Mouse (Mus musculus) CH12.LX (cell line): ENCODE data around the gene Il2ra. TPM values are rescaled to one million over a fixed set of nuclear protein-coding genes. Genes with fewer than 3 reads are reported as not detected.

Source experiments
- DNase-seq: peaks from one replicate; pipeline ENCODE4 v3.0.0-alpha.2; 2013; ENCODE audit errors: extremely low read depth
- H3K27ac ChIP-seq: 2 replicates; pipeline ENCODE4 v1.5.1; 2012; ENCODE audit warnings: low read depth, mild to moderate bottlenecking, control low read depth, moderate library complexity; ENCODE audit not compliant: insufficient read depth
- H3K27me3 ChIP-seq: replicated peaks from 2 replicates; pipeline ENCODE3; 2012; ENCODE audit warnings: inconsistent platforms
- H3K36me3 ChIP-seq, 2 experiments: replicated peaks in 1 of 2; 2 replicates each; pipeline versions ENCODE3 to v1.6.1; 2012; ENCODE audit warnings: inconsistent platforms in 1 of 2, low read length in 1 of 2, mild to moderate bottlenecking in 1 of 2, mixed read lengths in 1 of 2, moderate library complexity in 1 of 2; ENCODE audit not compliant: control insufficient read depth in 1 of 2, insufficient read depth in 1 of 2
- H3K4me1 ChIP-seq, 2 experiments: 2 replicates each; pipeline ENCODE4 v1.6.1; 2012; ENCODE audit warnings: inconsistent platforms in 1 of 2, moderate library complexity in 1 of 2; ENCODE audit not compliant: insufficient read depth in 2 of 2, control insufficient read depth in 1 of 2
- H3K4me2 ChIP-seq: 2 replicates; pipeline ENCODE4 v1.6.1; 2012; ENCODE audit warnings: low read depth, mild to moderate bottlenecking, control low read depth; ENCODE audit not compliant: poor library complexity, insufficient read depth, severe bottlenecking
- H3K4me3 ChIP-seq, 3 experiments: fragments of 150-350 bp in 1 of 3; sonication (generic) in 1 of 3; replicated peaks in 1 of 3; 2 replicates each; pipeline versions ENCODE3 to v1.5.1; 2011 to 2012; ENCODE audit warnings: low read depth in 2 of 3, low read length in 2 of 3, mild to moderate bottlenecking in 2 of 3, moderate library complexity in 2 of 3, control low read depth in 1 of 3, improper control_type of control experiment in 1 of 3, inconsistent platforms in 1 of 3, mixed read lengths in 1 of 3; ENCODE audit not compliant: poor library complexity in 1 of 3
- H3K79me2 ChIP-seq: replicated peaks from 2 replicates; pipeline ENCODE4 v1.6.1; 2012; ENCODE audit warnings: mild to moderate bottlenecking, moderate library complexity; ENCODE audit not compliant: control insufficient read depth, poor library complexity, insufficient read depth, severe bottlenecking; ENCODE audit errors: extremely low read depth
- H3K9ac ChIP-seq: 2 replicates; pipeline ENCODE4 v1.6.1; 2012; ENCODE audit warnings: low read depth, mild to moderate bottlenecking, control low read depth, moderate library complexity; ENCODE audit not compliant: insufficient read depth
- H3K9me3 ChIP-seq: replicated peaks from 2 replicates; pipeline ENCODE3; 2012; ENCODE audit warnings: low read length, inconsistent platforms, mixed read lengths
- BHLHE40 ChIP-seq: IDR thresholded peaks from 2 replicates; pipeline ENCODE4 v1.6.1; 2011; ENCODE audit warnings: mild to moderate bottlenecking, low read depth, low read length, improper control_type of control experiment
- CHD2 ChIP-seq: IDR thresholded peaks from 2 replicates; pipeline ENCODE4 v1.6.1; 2011; ENCODE audit warnings: low read length, improper control_type of control experiment
- CTCF ChIP-seq, 2 experiments: IDR thresholded peaks in 1 of 2; conservative IDR thresholded peaks in 1 of 2; 2 replicates each; pipeline ENCODE4 v1.5.1; 2011 to 2012; ENCODE audit warnings: low read depth in 2 of 2, low read length in 2 of 2, improper control_type of control experiment in 1 of 2, inconsistent platforms in 1 of 2, mild to moderate bottlenecking in 1 of 2, moderate library complexity in 1 of 2
- E2F4 ChIP-seq: IDR thresholded peaks from 2 replicates; pipeline ENCODE4 v1.6.1; 2011; ENCODE audit warnings: low read depth, low read length, improper control_type of control experiment; ENCODE audit not compliant: insufficient replicate concordance
- ELF1 ChIP-seq: IDR thresholded peaks from 2 replicates; pipeline ENCODE4 v1.6.1; 2014; ENCODE audit warnings: low read depth, mild to moderate bottlenecking, inconsistent platforms, low read length, improper control_type of control experiment
- EP300 ChIP-seq: IDR thresholded peaks from 2 replicates; pipeline ENCODE4 v1.6.1; 2011; ENCODE audit warnings: low read length, improper control_type of control experiment
- ETS1 ChIP-seq: conservative IDR thresholded peaks from 2 replicates; pipeline ENCODE4 v1.6.1; 2012; ENCODE audit warnings: low read depth, mild to moderate bottlenecking, inconsistent platforms, low read length, improper control_type of control experiment, moderate library complexity
- GABPA ChIP-seq: IDR thresholded peaks from 2 replicates; pipeline ENCODE4 v1.6.1; 2012; ENCODE audit warnings: low read depth, low read length, improper control_type of control experiment, inconsistent platforms; ENCODE audit not compliant: insufficient replicate concordance
- HCFC1 ChIP-seq: IDR thresholded peaks from 2 replicates; pipeline ENCODE4 v1.6.1; 2012; ENCODE audit warnings: low read depth, mild to moderate bottlenecking, inconsistent platforms, low read length, improper control_type of control experiment
- JUN ChIP-seq: IDR thresholded peaks from 2 replicates; pipeline ENCODE4 v1.6.1; 2011; ENCODE audit warnings: low read depth, mild to moderate bottlenecking, low read length, improper control_type of control experiment, moderate library complexity; ENCODE audit not compliant: insufficient read depth
- JUND ChIP-seq: conservative IDR thresholded peaks from 2 replicates; pipeline ENCODE4 v1.6.1; 2011; ENCODE audit warnings: low read depth, low read length, improper control_type of control experiment
- KAT2A ChIP-seq: IDR thresholded peaks from 2 replicates; pipeline ENCODE4 v1.6.1; 2012; ENCODE audit warnings: low read length, improper control_type of control experiment, inconsistent platforms; ENCODE audit not compliant: insufficient replicate concordance
- MAFK ChIP-seq: IDR thresholded peaks from 2 replicates; pipeline ENCODE4 v1.6.1; 2011; ENCODE audit warnings: low read length, improper control_type of control experiment; ENCODE audit not compliant: insufficient replicate concordance
- MAX ChIP-seq: IDR thresholded peaks from 2 replicates; pipeline ENCODE4 v1.6.1; 2011; ENCODE audit warnings: low read length, improper control_type of control experiment
- MAZ ChIP-seq: IDR thresholded peaks from 2 replicates; pipeline ENCODE4 v1.6.1; 2012; ENCODE audit warnings: low read depth, mild to moderate bottlenecking, inconsistent platforms, low read length, improper control_type of control experiment, moderate library complexity
- MEF2A ChIP-seq: IDR thresholded peaks from 2 replicates; pipeline ENCODE4 v1.6.1; 2014; ENCODE audit warnings: low read depth, mild to moderate bottlenecking, inconsistent platforms, low read length, improper control_type of control experiment, borderline replicate concordance
- MYC ChIP-seq: IDR thresholded peaks from 2 replicates; pipeline ENCODE4 v1.6.1; 2011; ENCODE audit warnings: low read depth, mild to moderate bottlenecking, improper control_type of control experiment, low read length
- NRF1 ChIP-seq: IDR thresholded peaks from 2 replicates; pipeline ENCODE4 v1.6.1; 2014; ENCODE audit warnings: low read depth, mild to moderate bottlenecking, inconsistent platforms, low read length, improper control_type of control experiment, moderate library complexity
- POLR2AphosphoS2 ChIP-seq: IDR thresholded peaks from 2 replicates; pipeline ENCODE4 v1.6.1; 2011; ENCODE audit warnings: low read depth, low read length, improper control_type of control experiment
- RAD21 ChIP-seq: IDR thresholded peaks from 2 replicates; pipeline ENCODE4 v1.6.1; 2011; ENCODE audit warnings: low read depth, mild to moderate bottlenecking, low read length, improper control_type of control experiment, moderate library complexity
- RCOR1 ChIP-seq: conservative IDR thresholded peaks from 2 replicates; pipeline ENCODE4 v1.6.1; 2012; ENCODE audit warnings: low read depth, mild to moderate bottlenecking, inconsistent platforms, low read length, improper control_type of control experiment
- SIN3A ChIP-seq: IDR thresholded peaks from 2 replicates; pipeline ENCODE4 v1.6.1; 2012; ENCODE audit warnings: low read length, improper control_type of control experiment, inconsistent platforms
- SMC3 ChIP-seq: IDR thresholded peaks from 2 replicates; pipeline ENCODE4 v1.6.1; 2011; ENCODE audit warnings: low read depth, low read length, improper control_type of control experiment
- TBP ChIP-seq: conservative IDR thresholded peaks from 2 replicates; pipeline ENCODE4 v1.6.1; 2011; ENCODE audit warnings: low read depth, low read length, improper control_type of control experiment
- TCF12 ChIP-seq: IDR thresholded peaks from 2 replicates; pipeline ENCODE4 v1.6.1; 2014; ENCODE audit warnings: low read depth, mild to moderate bottlenecking, inconsistent platforms, low read length, improper control_type of control experiment
- USF1 ChIP-seq: IDR thresholded peaks from 2 replicates; pipeline ENCODE4 v1.6.1; 2014; ENCODE audit warnings: low read depth, mild to moderate bottlenecking, inconsistent platforms, low read length, improper control_type of control experiment
- USF2 ChIP-seq: conservative IDR thresholded peaks from 2 replicates; pipeline ENCODE4 v1.6.1; 2011; ENCODE audit warnings: low read depth, low read length, improper control_type of control experiment
- ZKSCAN1 ChIP-seq: IDR thresholded peaks from 2 replicates; pipeline ENCODE4 v1.6.1; 2012; ENCODE audit warnings: low read depth, inconsistent platforms, low read length, improper control_type of control experiment, borderline replicate concordance
- ZNF384 ChIP-seq: IDR thresholded peaks from 2 replicates; pipeline ENCODE4 v1.6.1; 2012; ENCODE audit warnings: low read depth, low read length, improper control_type of control experiment, inconsistent platforms
- dilution Hi-C: fragments of 300-500 bp; cut with MboI; formaldehyde crosslinking; loops from 2 replicates; pipeline ENCODE4 v1.14.3; 2020; ENCODE audit warnings: low sequenced_read_pairs; ENCODE audit not compliant: extremely low pct_unique_long_range_greater_than_20kb, extremely low pct_ligation_motif_present
- in situ Hi-C: fragments of 300-500 bp; cut with MboI; formaldehyde crosslinking; loops from 3 replicates; pipeline ENCODE4 v1.14.3; 2019; ENCODE audit warnings: low sequenced_read_pairs, low pct_ligation_motif_present, low pct_unique_long_range_greater_than_20kb, mixed read lengths
- polyA plus RNA-seq: library from polyadenylated mRNA; unstranded; fragments of >175 nt; gene quantifications from 2 replicates; pipeline ENCODE4 v1.2.1, GENCODE M21; 2012; ENCODE audit warnings: low read depth; ENCODE audit not compliant: insufficient read length
- total RNA-seq, 2 experiments: library from RNA; depleted of rRNA; stranded (reverse); fragments of 300-350 nt in 1 of 2; fragments of >200 nt in 1 of 2; gene quantifications; 2 replicates each; pipeline ENCODE4 v1.2.3; 2012 to 2014

Il2ra gene
- total and polyA plus RNA-seq, 3 experiments = 6.0 to 8.8 (median 6.3) TPM

GRCm38 (mm10) chr2:11659263-11659662 lies 16.7 kb downstream of the Il2ra start:
- Histone ChIP-seq H3K79me2 (peaks cover 8% of the 10 kb centered on the region), H3K4me1 (peaks cover 37 to 84% of the 10 kb centered on the region in 2 experiments), H3K27ac (no peak overlapping the region), H3K4me3 (no peak overlapping the region), H3K27me3 (no peaks in the 10 kb centered on the region), H3K9me3 (no peaks in the 10 kb centered on the region), H3K9ac (no peak overlapping the region), H3K36me3 (peaks cover 0 to 2% of the 10 kb centered on the region in 2 experiments), H3K4me2 (no peak overlapping the region)
- dilution Hi-C loops = no loop called here
- TF ChIP-seq ELF1 (no peak), EP300 (no peak), RCOR1 (no peak), MAFK (no peak), GABPA (no peak), CHD2 (no peak), MAZ (no peak), KAT2A (no peak), USF2 (no peak)
- in situ Hi-C loops = no loop called here
- no peak for DNase-seq

DNA sequence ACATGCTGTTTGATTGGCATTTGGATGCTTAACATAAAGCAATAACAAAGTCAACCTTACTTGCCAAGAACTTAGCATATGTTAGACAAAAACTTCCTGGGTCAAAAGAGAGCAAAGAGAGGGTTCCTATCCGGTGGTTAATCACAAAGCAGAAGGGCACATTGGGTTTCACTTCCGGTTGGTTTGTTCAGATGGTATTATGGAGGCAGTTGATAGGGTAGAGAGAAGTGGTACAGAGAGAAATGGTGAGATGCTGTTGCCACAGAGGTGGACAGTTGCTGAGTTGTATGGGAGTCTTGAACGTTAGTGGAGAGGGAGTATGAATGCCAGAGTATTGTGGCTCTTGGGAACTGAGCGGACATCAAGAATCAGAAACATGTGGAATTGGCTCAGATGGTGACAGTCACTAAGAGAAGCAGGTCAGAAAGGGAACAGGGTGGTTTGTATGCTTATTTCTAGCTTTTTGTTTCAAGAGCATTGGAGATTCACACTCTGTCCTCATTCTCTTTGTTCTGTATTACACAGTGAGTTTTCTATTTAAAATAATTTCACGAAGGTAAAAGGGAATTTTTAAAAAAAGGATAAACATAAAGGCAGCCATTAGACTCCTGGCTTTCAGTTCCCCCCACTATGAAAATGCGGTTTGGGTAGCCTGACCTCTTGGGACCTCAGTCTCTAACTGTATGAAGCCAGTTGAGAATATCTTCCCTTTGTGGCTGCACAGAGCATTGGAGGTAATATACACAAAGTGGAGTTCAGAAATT lies 19.7 kb downstream of the Il2ra start:
- peaks cover 0 to 2% of the 10 kb centered on the region in 2 experiments for H3K36me3 ChIP-seq
- H3K9me3 ChIP-seq = no peaks in the 10 kb centered on the region
- in situ Hi-C loops (no loop called here), dilution Hi-C loops (no loop called here)
- H3K27me3 ChIP-seq = no peaks in the 10 kb centered on the region
- H3K4me1 ChIP-seq = peaks cover 32 to 66% of the 10 kb centered on the region in 2 experiments
- peak overlapping the region; percentile 80 for H3K4me2 ChIP-seq
- DNase-seq = peak; percentile 65
- peak overlapping the region; percentile 32 to 56 (median 39) for H3K4me3 ChIP-seq
- peaks cover 8% of the 10 kb centered on the region for H3K79me2 ChIP-seq
- peak overlapping the region; percentile 72 for H3K9ac ChIP-seq
- H3K27ac ChIP-seq = peak overlapping the region; percentile 98
- no peak for TF ChIP-seq USF1
- no peak for TF ChIP-seq CTCF (conservative IDR thresholded peaks at IDR 0.05 in 1 of 2, IDR thresholded peaks at IDR 0.05 in 1 of 2; ENCODE audit: low read depth in 2 of 2, low read length in 2 of 2)
- TF ChIP-seq MAX = peak; percentile 64; the same call in 1 of the 2 replicates
- TF ChIP-seq ZNF384 = peak; percentile 14; the same call in 1 of the 2 replicates
- TF ChIP-seq HCFC1 = peak; percentile 80
- peak; percentile 37 for TF ChIP-seq MEF2A
- peak; percentile 53; the same call in 1 of the 2 replicates for TF ChIP-seq CHD2
- peak; percentile 52; the same call in 1 of the 2 replicates for TF ChIP-seq KAT2A
- TF ChIP-seq ZKSCAN1 = no peak
- peak; percentile 54 for TF ChIP-seq ETS1
- peak; percentile 66 for TF ChIP-seq MYC
- TF ChIP-seq EP300 = peak; percentile 68
- TF ChIP-seq ELF1 = peak; percentile 67
- no peak for TF ChIP-seq NRF1
- TF ChIP-seq RCOR1 = peak; percentile 45; the same call in 1 of the 2 replicates
- no peak for TF ChIP-seq GABPA
- TF ChIP-seq POLR2AphosphoS2 = no peak
- TF ChIP-seq BHLHE40 = peak; percentile 18
- TF ChIP-seq JUND = no peak; the same call in 1 of the 2 replicates
- TF ChIP-seq E2F4 = 0 out of 2 replicates have a peak, but pooled peaks have one; percentile 14
- no peak for TF ChIP-seq JUN
- peak; percentile 84 for TF ChIP-seq TBP
- no peak; the same call in 1 of the 2 replicates for TF ChIP-seq RAD21
- TF ChIP-seq SIN3A = peak; percentile 67
- no peak; the same call in 1 of the 2 replicates for TF ChIP-seq SMC3
- peak; percentile 67 for TF ChIP-seq TCF12
- no peak for TF ChIP-seq USF2
- TF ChIP-seq MAZ = no peak; the same call in 1 of the 2 replicates
- TF ChIP-seq MAFK = no peak
